Mouse (Mus musculus): Measurements from ENCODE around the gene Itsn1.

Gene Itsn1

DNA sequence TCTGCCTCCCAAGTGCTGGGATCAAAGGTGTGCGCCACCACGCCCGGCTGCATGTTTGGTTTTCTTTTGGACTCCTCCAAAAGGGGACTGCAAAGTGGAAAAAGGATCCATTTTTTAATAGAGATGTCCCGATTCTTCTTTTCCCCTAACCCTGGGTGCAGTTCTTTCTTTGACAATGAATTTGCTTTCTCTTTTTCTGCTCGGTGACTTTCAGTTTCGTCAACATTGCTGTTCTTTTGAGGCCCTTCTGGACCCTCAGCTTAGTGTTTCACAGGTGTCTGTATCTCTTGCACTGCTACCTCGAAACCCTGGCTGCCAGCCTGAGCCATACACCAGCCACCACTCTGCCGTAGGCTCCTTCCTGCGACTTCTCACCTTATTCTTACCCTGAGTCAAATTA, 66.5 kb downstream of the Itsn1 start:
- no peak for TF ChIP-seq CTCF (conservative IDR thresholded peaks at IDR 0.05; ENCODE audit: low read length)
- TF ChIP-seq NANOG (IDR thresholded peaks at IDR 0.05; ENCODE audit: borderline replicate concordance, low read length): no peak
- no peak for TF ChIP-seq POU5F1 (IDR thresholded peaks at IDR 0.05; ENCODE audit: borderline replicate concordance, low read length)
- H3K4me3 ChIP-seq (replicated peaks; ENCODE audit: low read length): no peak overlapping the region
- H3K27me3 ChIP-seq (ENCODE audit: insufficient read depth, low read length): no peaks in the 10 kb centered on the region
- no peaks in the 10 kb centered on the region for H3K4me1 ChIP-seq (replicated peaks; ENCODE audit: low read depth, low read length)
- H3K36me3 ChIP-seq (ENCODE audit: insufficient read depth, low read length): peaks cover 43% of the 10 kb centered on the region
- no peaks in the 10 kb centered on the region for H3K9me3 ChIP-seq (ENCODE audit: low read length)

DNA sequence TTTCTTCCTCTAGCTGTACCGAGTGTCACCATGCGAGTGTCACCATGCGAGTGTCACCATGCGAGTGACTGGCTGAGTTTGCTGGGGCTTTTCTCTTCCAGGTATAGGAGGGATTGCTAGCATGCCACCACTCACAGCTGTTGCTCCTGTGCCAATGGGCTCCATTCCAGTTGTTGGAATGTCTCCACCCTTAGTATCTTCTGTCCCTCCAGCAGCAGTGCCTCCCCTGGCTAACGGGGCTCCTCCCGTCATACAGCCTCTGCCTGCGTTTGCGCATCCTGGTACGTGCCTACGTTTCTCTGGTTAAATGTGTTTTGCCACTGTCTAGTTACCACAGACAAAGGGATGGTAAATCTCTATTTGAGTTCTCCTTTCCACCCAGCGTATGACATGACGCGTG, 72.3 kb downstream of the Itsn1 start:
- H3K9me3 ChIP-seq (ENCODE audit: low read length): no peaks in the 10 kb centered on the region
- no peak overlapping the region for H3K4me3 ChIP-seq (replicated peaks; ENCODE audit: low read length)
- H3K36me3 ChIP-seq (ENCODE audit: insufficient read depth, low read length): peaks cover 45% of the 10 kb centered on the region
- no peaks in the 10 kb centered on the region for H3K27me3 ChIP-seq (ENCODE audit: insufficient read depth, low read length)
- no peak for TF ChIP-seq POU5F1 (IDR thresholded peaks at IDR 0.05; ENCODE audit: borderline replicate concordance, low read length)
- TF ChIP-seq NANOG (IDR thresholded peaks at IDR 0.05; ENCODE audit: borderline replicate concordance, low read length): no peak
- no peak for TF ChIP-seq CTCF (conservative IDR thresholded peaks at IDR 0.05; ENCODE audit: low read length)
- no peaks in the 10 kb centered on the region for H3K4me1 ChIP-seq (replicated peaks; ENCODE audit: low read depth, low read length)

DNA sequence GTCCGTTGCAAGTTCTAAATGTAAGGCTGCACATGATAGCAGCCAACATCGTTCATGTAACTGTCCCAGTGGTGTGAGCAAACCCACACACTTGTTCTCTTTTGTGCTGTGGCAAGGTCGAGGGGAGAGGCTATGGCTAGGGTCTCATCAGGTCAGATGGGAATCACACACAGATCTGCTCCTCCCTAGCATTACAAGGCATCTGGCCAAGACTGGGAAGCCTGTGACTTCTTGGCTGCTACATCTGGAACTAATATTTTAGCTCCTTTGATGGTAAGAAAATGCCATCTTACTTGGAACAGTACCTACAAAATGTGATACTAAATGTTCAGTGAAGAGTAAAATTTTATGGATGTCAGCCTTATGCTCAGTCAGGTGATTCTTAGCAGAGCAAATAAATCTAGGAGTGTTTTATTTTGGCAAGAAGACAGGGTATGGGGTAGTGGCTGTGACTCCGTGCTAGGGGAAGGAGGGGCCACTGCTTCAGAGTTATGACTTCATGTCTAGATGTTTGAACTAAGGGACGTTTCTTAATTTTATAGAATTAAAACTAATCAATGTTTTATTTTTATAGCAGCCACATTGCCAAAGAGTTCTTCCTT, 73.5 kb downstream of the Itsn1 start:
- Histone ChIP-seq H3K36me3 (ENCODE audit: insufficient read depth, low read length) (peaks cover 45% of the 10 kb centered on the region), H3K9me3 (ENCODE audit: low read length) (no peaks in the 10 kb centered on the region)

DNA sequence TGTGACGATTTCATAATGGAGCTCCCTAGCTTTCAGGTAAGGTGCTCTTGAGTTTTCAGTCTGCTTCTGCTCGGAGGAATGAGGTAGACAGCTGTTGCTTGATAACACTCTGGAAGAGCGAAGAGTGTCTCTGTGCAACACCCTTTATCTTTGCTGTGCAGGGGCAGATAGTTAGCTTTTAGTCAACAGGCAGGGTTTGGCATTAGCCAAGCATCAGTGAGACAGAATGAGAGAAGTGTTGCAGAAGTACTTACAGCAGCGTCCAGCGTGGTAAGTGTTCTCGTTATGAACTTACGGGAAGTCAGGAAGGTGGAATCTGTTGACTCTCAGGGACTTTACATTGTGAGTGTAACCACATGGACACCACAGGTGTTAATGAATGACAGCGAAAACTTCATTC, 75.3 kb downstream of the Itsn1 start:
- peaks cover 51% of the 10 kb centered on the region for H3K36me3 ChIP-seq (ENCODE audit: insufficient read depth, low read length)
- H3K27me3 ChIP-seq (ENCODE audit: insufficient read depth, low read length): no peaks in the 10 kb centered on the region
- H3K4me1 ChIP-seq (replicated peaks; ENCODE audit: low read depth, low read length): no peaks in the 10 kb centered on the region
- no peak overlapping the region for H3K4me3 ChIP-seq (replicated peaks; ENCODE audit: low read length)
- TF ChIP-seq POU5F1 (IDR thresholded peaks at IDR 0.05; ENCODE audit: borderline replicate concordance, low read length): no peak
- TF ChIP-seq NANOG (IDR thresholded peaks at IDR 0.05; ENCODE audit: borderline replicate concordance, low read length): no peak
- no peak for TF ChIP-seq CTCF (conservative IDR thresholded peaks at IDR 0.05; ENCODE audit: low read length)
- no peaks in the 10 kb centered on the region for H3K9me3 ChIP-seq (ENCODE audit: low read length)

More for the DNA sequence above, 73.5 kb downstream of the Itsn1 start:
- Histone ChIP-seq H3K4me3 (replicated peaks; ENCODE audit: low read length) (no peak overlapping the region), H3K27me3 (ENCODE audit: insufficient read depth, low read length) (no peaks in the 10 kb centered on the region), H3K4me1 (replicated peaks; ENCODE audit: low read depth, low read length) (no peaks in the 10 kb centered on the region)
- no peak for TF ChIP-seq CTCF (conservative IDR thresholded peaks at IDR 0.05; ENCODE audit: low read length)
- no peak for TF ChIP-seq NANOG (IDR thresholded peaks at IDR 0.05; ENCODE audit: borderline replicate concordance, low read length)
- no peak for TF ChIP-seq POU5F1 (IDR thresholded peaks at IDR 0.05; ENCODE audit: borderline replicate concordance, low read length)

DNA sequence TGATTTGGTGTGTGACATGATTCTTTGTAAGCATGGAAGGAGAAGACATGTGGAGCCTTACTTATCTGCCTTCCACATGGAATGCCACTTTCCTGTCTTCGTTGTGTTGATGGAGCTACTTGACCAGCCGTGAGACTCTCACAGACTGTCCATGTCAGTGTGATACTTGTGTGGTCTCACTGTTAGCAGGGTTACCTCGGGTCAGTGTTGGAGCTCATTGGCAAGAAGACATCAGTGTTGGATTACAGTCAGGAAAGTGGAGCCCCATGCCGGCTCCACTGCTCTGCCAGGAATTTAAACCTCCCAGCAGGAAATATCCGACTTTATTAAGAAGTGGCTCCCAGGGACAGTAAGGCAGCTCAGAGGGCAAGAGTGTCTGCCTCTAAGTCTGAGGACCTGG, 75.8 kb downstream of the Itsn1 start:
- Histone ChIP-seq H3K36me3 (ENCODE audit: insufficient read depth, low read length) (peaks cover 56% of the 10 kb centered on the region), H3K4me3 (replicated peaks; ENCODE audit: low read length) (no peak overlapping the region), H3K4me1 (replicated peaks; ENCODE audit: low read depth, low read length) (no peaks in the 10 kb centered on the region), H3K9me3 (ENCODE audit: low read length) (no peaks in the 10 kb centered on the region), H3K27me3 (ENCODE audit: insufficient read depth, low read length) (no peaks in the 10 kb centered on the region)
- TF ChIP-seq CTCF (conservative IDR thresholded peaks at IDR 0.05; ENCODE audit: low read length): no peak
- TF ChIP-seq POU5F1 (IDR thresholded peaks at IDR 0.05; ENCODE audit: borderline replicate concordance, low read length): no peak
- no peak for TF ChIP-seq NANOG (IDR thresholded peaks at IDR 0.05; ENCODE audit: borderline replicate concordance, low read length)

DNA sequence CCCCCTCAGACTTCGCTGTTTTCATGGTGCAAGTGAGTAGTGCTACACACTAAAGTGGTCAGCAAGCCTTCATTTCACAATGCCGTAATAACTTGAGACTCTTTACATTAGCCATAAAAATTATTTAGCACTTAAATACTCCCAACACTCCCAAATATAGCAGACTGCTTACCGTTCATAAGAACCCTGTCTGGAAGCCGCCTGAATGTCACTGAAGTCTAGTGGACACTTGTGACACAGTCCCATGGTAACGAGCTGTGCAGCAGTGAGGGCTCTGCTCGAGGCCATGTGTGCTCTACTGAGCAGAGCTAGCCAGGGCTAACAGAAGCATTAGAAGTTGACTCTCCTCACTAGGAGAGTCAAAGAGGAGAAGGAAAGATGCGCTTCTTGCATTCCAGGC, 81.2 kb downstream of the Itsn1 start:
- H3K4me1 ChIP-seq (replicated peaks; ENCODE audit: low read depth, low read length): peaks cover 12% of the 10 kb centered on the region
- peaks cover 41% of the 10 kb centered on the region for H3K36me3 ChIP-seq (ENCODE audit: insufficient read depth, low read length)

DNA sequence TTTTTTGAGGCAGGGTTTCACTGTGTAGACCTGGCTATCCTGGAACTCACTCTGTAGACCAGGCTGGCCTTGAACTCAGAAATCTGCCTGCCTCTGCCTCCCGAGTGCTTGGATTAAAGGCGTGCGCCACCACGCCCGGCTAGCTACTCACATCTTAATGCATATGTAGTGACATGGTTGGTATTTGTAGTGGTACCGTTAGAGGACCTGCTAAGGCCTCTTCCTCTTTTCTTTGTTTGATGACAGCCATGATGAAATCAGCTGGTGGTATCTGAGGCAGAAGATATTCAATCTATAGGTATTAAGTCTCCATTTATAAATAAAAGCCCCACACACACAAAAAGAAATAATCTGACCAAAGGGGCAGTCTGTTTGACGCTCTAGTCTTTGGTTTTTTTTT, 82.3 kb downstream of the Itsn1 start:
- peaks cover 12% of the 10 kb centered on the region for H3K4me1 ChIP-seq (replicated peaks; ENCODE audit: low read depth, low read length)
- H3K4me3 ChIP-seq (replicated peaks; ENCODE audit: low read length): no peak overlapping the region
- TF ChIP-seq NANOG (IDR thresholded peaks at IDR 0.05; ENCODE audit: borderline replicate concordance, low read length): no peak
- H3K36me3 ChIP-seq (ENCODE audit: insufficient read depth, low read length): peaks cover 45% of the 10 kb centered on the region
- no peaks in the 10 kb centered on the region for H3K27me3 ChIP-seq (ENCODE audit: insufficient read depth, low read length)
- H3K9me3 ChIP-seq (ENCODE audit: low read length): no peaks in the 10 kb centered on the region

More for the DNA sequence above, 81.2 kb downstream of the Itsn1 start:
- H3K4me3 ChIP-seq (replicated peaks; ENCODE audit: low read length): no peak overlapping the region
- no peaks in the 10 kb centered on the region for H3K27me3 ChIP-seq (ENCODE audit: insufficient read depth, low read length)
- no peaks in the 10 kb centered on the region for H3K9me3 ChIP-seq (ENCODE audit: low read length)
- TF ChIP-seq NANOG (IDR thresholded peaks at IDR 0.05; ENCODE audit: borderline replicate concordance, low read length) (no peak), CTCF (conservative IDR thresholded peaks at IDR 0.05; ENCODE audit: low read length) (no peak), POU5F1 (IDR thresholded peaks at IDR 0.05; ENCODE audit: borderline replicate concordance, low read length) (no peak)

DNA sequence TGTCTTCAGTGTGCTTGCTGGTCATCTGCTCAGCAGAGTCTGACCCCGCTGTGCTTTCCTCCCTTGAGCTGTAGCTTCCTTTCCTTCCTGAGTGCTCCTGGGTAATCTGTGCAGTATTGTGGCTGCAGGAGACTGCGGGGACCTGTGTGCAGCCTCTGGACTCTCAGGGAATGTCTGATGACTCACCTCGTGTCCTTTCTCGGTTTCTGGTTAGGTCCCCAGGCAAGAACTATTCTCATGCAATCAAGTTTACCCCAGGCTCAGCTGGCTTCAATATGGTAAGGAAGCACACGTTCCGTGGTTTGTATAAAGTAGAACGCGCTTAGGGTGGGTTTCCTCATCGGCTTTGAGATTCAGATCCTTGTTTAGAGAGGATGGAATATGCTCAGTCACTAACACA, 82.8 kb downstream of the Itsn1 start:
- Histone ChIP-seq H3K4me3 (replicated peaks; ENCODE audit: low read length) (no peak overlapping the region), H3K9me3 (ENCODE audit: low read length) (no peaks in the 10 kb centered on the region), H3K4me1 (replicated peaks; ENCODE audit: low read depth, low read length) (peaks cover 17% of the 10 kb centered on the region), H3K27me3 (ENCODE audit: insufficient read depth, low read length) (no peaks in the 10 kb centered on the region), H3K36me3 (ENCODE audit: insufficient read depth, low read length) (peaks cover 47% of the 10 kb centered on the region)
- TF ChIP-seq POU5F1 (IDR thresholded peaks at IDR 0.05; ENCODE audit: borderline replicate concordance, low read length): no peak
- no peak for TF ChIP-seq NANOG (IDR thresholded peaks at IDR 0.05; ENCODE audit: borderline replicate concordance, low read length)
- TF ChIP-seq CTCF (conservative IDR thresholded peaks at IDR 0.05; ENCODE audit: low read length): no peak

DNA sequence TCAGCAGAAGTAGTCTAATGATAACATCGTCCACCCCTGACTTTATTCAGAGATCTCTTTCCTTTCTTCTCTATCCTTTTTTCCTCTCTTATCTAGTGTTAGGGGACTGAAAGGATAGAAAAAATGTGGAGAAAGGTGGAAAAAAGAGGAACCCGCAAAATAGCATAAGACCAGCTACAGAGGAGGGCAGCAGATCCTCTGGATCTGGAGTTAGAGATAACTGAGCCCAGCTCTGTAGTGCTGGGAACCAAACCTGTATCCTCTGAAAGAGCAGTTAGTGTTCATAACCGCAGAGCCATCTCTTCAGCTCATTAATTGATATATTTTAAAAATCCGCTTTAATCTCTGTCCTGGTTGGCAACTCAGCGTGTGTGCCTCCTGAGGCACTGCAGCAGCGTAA, 84.5 kb downstream of the Itsn1 start:
- TF ChIP-seq CTCF (conservative IDR thresholded peaks at IDR 0.05; ENCODE audit: low read length): no peak
- TF ChIP-seq NANOG (IDR thresholded peaks at IDR 0.05; ENCODE audit: borderline replicate concordance, low read length): no peak
- TF ChIP-seq POU5F1 (IDR thresholded peaks at IDR 0.05; ENCODE audit: borderline replicate concordance, low read length): no peak
- peaks cover 47% of the 10 kb centered on the region for H3K36me3 ChIP-seq (ENCODE audit: insufficient read depth, low read length)
- H3K27me3 ChIP-seq (ENCODE audit: insufficient read depth, low read length): peaks cover 7% of the 10 kb centered on the region; the same call in 1 of the 2 replicates
- H3K9me3 ChIP-seq (ENCODE audit: low read length): no peaks in the 10 kb centered on the region
- H3K4me1 ChIP-seq (replicated peaks; ENCODE audit: low read depth, low read length): peaks cover 24% of the 10 kb centered on the region
- H3K4me3 ChIP-seq (replicated peaks; ENCODE audit: low read length): no peak overlapping the region

Measured in E14TG2a.4 (cell line).